Comparison of ENCODE assay signal across 20 mouse cellular contexts in genomic region chr16:37845202-37845925, GRCm38 (mm10). TPM values are rescaled to one million over a fixed set of nuclear protein-coding genes. Genes with fewer than 3 reads are reported as not detected.
DNase-seq lines count a peak whose midpoint lies in the region; ATAC-seq and TF ChIP-seq lines count a peak whose summit lies in the region.
"Had no signal": no experiment of that assay in that cellular context is flagged by ENCODE, and none has a peak within 500 bp of the region (broad histone marks: within the 10 kb centered on the region; RNA-seq: fewer than 3 reads in every experiment).

No protein-coding gene starts in this region.

- TF ChIP-seq POLR2A in kidney, adult 2 months (IDR thresholded peaks at IDR 0.05; ENCODE audit: low read depth, low read length), result no peak
- no peak for TF ChIP-seq POLR2A in testis, adult 2 months (IDR thresholded peaks at IDR 0.05; ENCODE audit: control insufficient read depth, low read depth, low read length)

- no peak overlapping the region for H3K27ac ChIP-seq in kidney, adult 2 months (ENCODE audit: insufficient read depth, low read depth, low read length)
- H3K27ac ChIP-seq in kidney, embryonic 14.5 days (ENCODE audit: low read depth, low read length), result no peak overlapping the region
- peak overlapping the region; percentile 34; the same call in 1 of the 2 replicates for H3K27ac ChIP-seq in testis, adult 2 months (ENCODE audit: control insufficient read depth, insufficient read depth, low read depth, low read length)
- H3K27ac ChIP-seq: hindbrain, embryonic 12.5 days; left cerebral cortex, adult 2 months; limb, embryonic 12.5 days had no signal

- peak; percentile 54 for DNase-seq in adrenal gland, adult 2 months
- no peak for DNase-seq in adrenal gland, postnatal 4 days (ENCODE audit: low spot score in 2 of 2)
- peak; percentile 56 for DNase-seq in kidney, adult 2 months
- no peak for DNase-seq in testis, postnatal 10 days (ENCODE audit: low spot score)
- DNase-seq in testis, postnatal 14 days (ENCODE audit: low spot score), result peak; percentile 44
- DNase-seq in frontal cortex, postnatal 10 days (ENCODE audit: low spot score in 2 of 2), result no peak
- DNase-seq: cerebellum, adult 2 months; forebrain, postnatal 0 days; gastrocnemius, postnatal 14 days; lung, adult 18-20 months; right cerebral cortex, postnatal 14 days; thymus, adult 2 months had no signal

- H3K27me3 ChIP-seq in kidney, adult 2 months (replicated peaks; ENCODE audit: control insufficient read depth, insufficient read depth, low read length), result no peaks in the 10 kb centered on the region
- no peaks in the 10 kb centered on the region for H3K27me3 ChIP-seq in kidney, embryonic 14.5 days (ENCODE audit: control insufficient read depth, insufficient read depth, low read length)
- H3K27me3 ChIP-seq in testis, adult 2 months (ENCODE audit: control insufficient read depth, insufficient read depth, low read length), result no peaks in the 10 kb centered on the region
- H3K27me3 ChIP-seq: hindbrain, embryonic 12.5 days; limb, embryonic 12.5 days had no signal

- no peak overlapping the region for H3K4me2 ChIP-seq in kidney, embryonic 14.5 days (replicated peaks; ENCODE audit: low read depth, low read length)
- H3K4me2 ChIP-seq: hindbrain, embryonic 12.5 days; limb, embryonic 12.5 days had no signal

- ATAC-seq in kidney, embryonic 14.5 days (ENCODE audit: low FRiP score, low TSS enrichment), result no peak
- ATAC-seq: forebrain, postnatal 0 days had no signal

- TF ChIP-seq CTCF in kidney, adult 2 months (conservative IDR thresholded peaks at IDR 0.05; ENCODE audit: insufficient read depth, insufficient read length, low read depth, low read length), result no peak
- no peak for TF ChIP-seq CTCF in testis, adult 2 months (IDR thresholded peaks at IDR 0.05; ENCODE audit: control insufficient read depth, insufficient read depth, insufficient replicate concordance, low read depth, low read length)

- H3K36me3 ChIP-seq in kidney, adult 2 months (ENCODE audit: control insufficient read depth, insufficient read depth, low read length), result no peaks in the 10 kb centered on the region
- no peaks in the 10 kb centered on the region for H3K36me3 ChIP-seq in kidney, embryonic 14.5 days (ENCODE audit: control insufficient read depth, insufficient read depth, low read length)
- H3K36me3 ChIP-seq in testis, adult 2 months (ENCODE audit: control insufficient read depth, insufficient read depth, low read length), result no peaks in the 10 kb centered on the region
- H3K36me3 ChIP-seq: hindbrain, embryonic 12.5 days; limb, embryonic 12.5 days had no signal

- 75% methylated on average over 7 of the region's 7 CpGs for WGBS in kidney, adult 2 months
- WGBS in kidney, embryonic 14.5 days, result 78% methylated on average over 7 of the region's 7 CpGs

- no peaks in the 10 kb centered on the region for H3K4me1 ChIP-seq in kidney, adult 2 months (ENCODE audit: control insufficient read depth, insufficient read depth, low read length)
- no peaks in the 10 kb centered on the region for H3K4me1 ChIP-seq in kidney, embryonic 14.5 days (ENCODE audit: control insufficient read depth, insufficient read depth, low read length)
- H3K4me1 ChIP-seq in testis, adult 2 months (ENCODE audit: control insufficient read depth, insufficient read depth, low read length), result peaks cover 3% of the 10 kb centered on the region
- H3K4me1 ChIP-seq: hindbrain, embryonic 12.5 days; limb, embryonic 12.5 days had no signal

- H3K9ac ChIP-seq in kidney, embryonic 14.5 days (ENCODE audit: low read depth, low read length), result no peak overlapping the region
- H3K9ac ChIP-seq: forebrain, postnatal 0 days; hindbrain, embryonic 12.5 days; limb, embryonic 12.5 days had no signal

- H3K4me3 ChIP-seq in kidney, adult 2 months (ENCODE audit: insufficient read depth, low read depth, low read length), result no peak overlapping the region
- H3K4me3 ChIP-seq in kidney, embryonic 14.5 days (ENCODE audit: low read length), result no peak overlapping the region
- H3K4me3 ChIP-seq in testis, adult 2 months (ENCODE audit: control insufficient read depth, low read depth, low read length), result no peak overlapping the region
- H3K4me3 ChIP-seq: hindbrain, embryonic 12.5 days; left cerebral cortex, adult 2 months; limb, embryonic 12.5 days had no signal

- H3K9me3 ChIP-seq in kidney, embryonic 14.5 days (ENCODE audit: control insufficient read depth, low read length), result no peaks in the 10 kb centered on the region
- H3K9me3 ChIP-seq: hindbrain, embryonic 12.5 days; limb, embryonic 12.5 days had no signal

RNA-seq across cellular contexts. Expression of gene Gm36028, which starts 15.6 kb away (rescaled TPM):
- total RNA-seq in adrenal gland, adult 2 months (2021), result under 1 TPM in 1 of 2 experiments, not detected in 1; 0.69 TPM
- polyA plus RNA-seq in adrenal gland, adult 2 months (2012; rRNA removed), result 0.24 TPM in 1 of 2 replicates, not detected in the other
- total RNA-seq in adrenal gland, postnatal 4 days (2021), result under 1 TPM; 0.25 to 0.28 TPM
- polyA plus RNA-seq in kidney, adult 2 months (2012; rRNA removed), result 1.5 and 1.8 TPM in 2 replicates
- polyA plus RNA-seq in kidney, embryonic 14.5 days (2014; fragmentation: Nextera tagmentation; extraction: Ambion mirVana), result 0.26 TPM in 1 of 2 replicates, not detected in the other
- 1.2 TPM in 2 replicates for polyA plus RNA-seq in testis, adult 2 months (2012; rRNA removed)
- total RNA-seq: forebrain, postnatal 0 days; gastrocnemius, postnatal 14 days; left cerebral cortex, adult 2 months; megakaryocyte, adult 5-6 weeks; neutrophil, adult 5-6 weeks had no signal
- polyA plus RNA-seq: large intestine, adult 2 months had no signal

RNA-seq across cellular contexts. Expression of gene Lrrc58, which starts 22.8 kb away (rescaled TPM):
- total RNA-seq in adrenal gland, adult 2 months (2021), result 100 to 1,000 TPM; 134 to 204 TPM
- 29.0 and 30.5 TPM in 2 replicates for polyA plus RNA-seq in adrenal gland, adult 2 months (2012; rRNA removed)
- total RNA-seq in adrenal gland, postnatal 4 days (2021), result 100 to 1,000 TPM; 180 to 183 TPM
- 23.3 and 25.9 TPM in 2 replicates for polyA plus RNA-seq in kidney, adult 2 months (2012; rRNA removed)
- polyA plus RNA-seq in kidney, embryonic 14.5 days (2014; fragmentation: Nextera tagmentation; extraction: Ambion mirVana), result 51.5 and 78.1 TPM in 2 replicates
- 9.4 and 12.5 TPM in 2 replicates for polyA plus RNA-seq in testis, adult 2 months (2012; rRNA removed)

Comparison
In these comparisons a context has a peak if more than half of its experiments do, and no peak if none do; other contexts are left out.
1. DNase-seq: peak in adrenal gland, adult 2 months (single experiment), kidney, adult 2 months (single experiment) and testis, postnatal 14 days (single experiment); none in adrenal gland, postnatal 4 days (0 of 2), testis, postnatal 10 days (single experiment) and frontal cortex, postnatal 10 days (0 of 2).